Mouse (Mus musculus) layer of hippocampus, adult 9-11 months (tissue): ENCODE measurements at regions not wholly inside any gene's neighbourhood (a gene's known extent, or its start where the extent isn't known, plus 50 kb on each side); places are given as distances from the start of the nearest gene placed in this dataset.

ENCODE experiments used
- DNase-seq: peaks from one replicate; pipeline ENCODE4 v3.0.0; 2022

- no peak for DNase-seq
Observed at GRCm38 (mm10) chr3:76014766-76015165, 58.0 kb upstream of the Golim4 start.

GRCm38 (mm10) chr3:76008564-76009183 is 51.9 kb upstream of the Golim4 start:
- DNase-seq: peak; percentile 27
